ENCODE assay signal across 9 mouse cellular contexts in genomic region chr12:35894304-35894900, GRCm38 (mm10). TPM values are rescaled to one million over a fixed set of nuclear protein-coding genes. Genes with fewer than 3 reads are reported as not detected.
DNase-seq lines count a peak whose midpoint lies in the region; ATAC-seq and TF ChIP-seq lines count a peak whose summit lies in the region.
"Had no signal": no experiment of that assay in that cellular context is flagged by ENCODE, and none has a peak within 500 bp of the region (broad histone marks: within the 10 kb centered on the region; RNA-seq: fewer than 3 reads in every experiment).

No protein-coding gene starts in this region.

- H3K4me2 ChIP-seq in hindbrain, embryonic 16.5 days (ENCODE audit: low read length), result no peak overlapping the region
- no peak overlapping the region for H3K4me2 ChIP-seq in neural tube, embryonic 15.5 days
- no peak overlapping the region for H3K4me2 ChIP-seq in kidney, postnatal 0 days (ENCODE audit: low read length)

- ATAC-seq in hindbrain, embryonic 16.5 days, result no peak
- ATAC-seq in neural tube, embryonic 15.5 days (ENCODE audit: low FRiP score), result no peak
- ATAC-seq in kidney, postnatal 0 days (replicated peaks; ENCODE audit: low FRiP score, low read depth), result peak; percentile 63; the same call in 1 of the 2 replicates

- H3K4me3 ChIP-seq in hindbrain, embryonic 10.5 days, result no peak overlapping the region
- no peak overlapping the region for H3K4me3 ChIP-seq in hindbrain, embryonic 16.5 days (ENCODE audit: low read length)
- no peak overlapping the region for H3K4me3 ChIP-seq in neural tube, embryonic 15.5 days (replicated peaks)
- H3K4me3 ChIP-seq in kidney, postnatal 0 days (replicated peaks; ENCODE audit: low read depth, low read length), result no peak overlapping the region

- H3K9ac ChIP-seq in hindbrain, embryonic 16.5 days (ENCODE audit: low read depth, low read length), result no peak overlapping the region
- H3K9ac ChIP-seq in neural tube, embryonic 15.5 days (replicated peaks), result no peak overlapping the region
- H3K9ac ChIP-seq in kidney, postnatal 0 days (ENCODE audit: low read depth, low read length), result no peak overlapping the region

- H3K27me3 ChIP-seq in hindbrain, embryonic 10.5 days (ENCODE audit: insufficient read depth, poor library complexity, severe bottlenecking), result 0 out of 2 replicates have a peak, but pooled peaks cover 4% of the 10 kb centered on the region
- H3K27me3 ChIP-seq in hindbrain, embryonic 16.5 days (replicated peaks; ENCODE audit: control insufficient read depth, insufficient read depth, low read length), result no peaks in the 10 kb centered on the region
- H3K27me3 ChIP-seq in neural tube, embryonic 15.5 days (replicated peaks), result no peaks in the 10 kb centered on the region
- H3K27me3 ChIP-seq in kidney, postnatal 0 days (ENCODE audit: insufficient read depth, low read length), result no peaks in the 10 kb centered on the region

- H3K4me1 ChIP-seq in hindbrain, embryonic 10.5 days (replicated peaks), result peaks cover 44% of the 10 kb centered on the region
- H3K4me1 ChIP-seq in hindbrain, embryonic 16.5 days (ENCODE audit: control insufficient read depth, insufficient read depth, low read depth, low read length), result peaks cover 10% of the 10 kb centered on the region
- peaks cover 21% of the 10 kb centered on the region for H3K4me1 ChIP-seq in neural tube, embryonic 15.5 days
- no peaks in the 10 kb centered on the region for H3K4me1 ChIP-seq in kidney, postnatal 0 days (replicated peaks; ENCODE audit: insufficient read depth, low read length)

- 16% methylated on average over 6 of the region's 6 CpGs for WGBS in hindbrain, embryonic 10.5 days
- WGBS in hindbrain, embryonic 16.5 days, result 7% methylated on average over 6 of the region's 6 CpGs
- 13% methylated on average over 6 of the region's 6 CpGs for WGBS in neural tube, embryonic 15.5 days
- WGBS in kidney, postnatal 0 days, result 42% methylated on average over 6 of the region's 6 CpGs

- no peaks in the 10 kb centered on the region for H3K36me3 ChIP-seq in hindbrain, embryonic 10.5 days
- no peaks in the 10 kb centered on the region for H3K36me3 ChIP-seq in hindbrain, embryonic 16.5 days (ENCODE audit: control insufficient read depth, insufficient read depth, low read length)
- H3K36me3 ChIP-seq in neural tube, embryonic 15.5 days, result no peaks in the 10 kb centered on the region
- no peaks in the 10 kb centered on the region for H3K36me3 ChIP-seq in kidney, postnatal 0 days (ENCODE audit: insufficient read depth, low read length)

- TF ChIP-seq CTCF in kidney, postnatal 0 days (IDR thresholded peaks at IDR 0.05; ENCODE audit: low read depth), result no peak

- peak; percentile 88 for DNase-seq in hindbrain, embryonic 10.5 days (ENCODE audit: low spot score)
- DNase-seq in neural tube, embryonic 10.5 days (ENCODE audit: extremely low spot score, low spot score), result peak; percentile 77
- DNase-seq in kidney, postnatal 0 days (ENCODE audit: low spot score), result peak; percentile 22
- peak; percentile 17 for DNase-seq in testis, postnatal 14 days (ENCODE audit: low spot score)
- DNase-seq in cerebellum, adult 18-20 months, result no peak
- DNase-seq in cerebellum, adult 8-10 months, result no peak

- peak overlapping the region; percentile 84 for H3K27ac ChIP-seq in hindbrain, embryonic 10.5 days
- H3K27ac ChIP-seq in hindbrain, embryonic 16.5 days (ENCODE audit: low read depth, low read length), result no peak overlapping the region
- no peak overlapping the region for H3K27ac ChIP-seq in neural tube, embryonic 15.5 days (replicated peaks)
- H3K27ac ChIP-seq in kidney, postnatal 0 days, result no peak overlapping the region

- no peaks in the 10 kb centered on the region for H3K9me3 ChIP-seq in hindbrain, embryonic 10.5 days
- no peaks in the 10 kb centered on the region for H3K9me3 ChIP-seq in hindbrain, embryonic 16.5 days (ENCODE audit: control insufficient read depth, low read length)
- H3K9me3 ChIP-seq in neural tube, embryonic 15.5 days (replicated peaks), result no peaks in the 10 kb centered on the region
- no peaks in the 10 kb centered on the region for H3K9me3 ChIP-seq in kidney, postnatal 0 days (replicated peaks; ENCODE audit: low read length)

RNA-seq across cellular contexts. Expression of gene Agr3, which starts 31.0 kb away (rescaled TPM):
- polyA plus RNA-seq in hindbrain, embryonic 10.5 days (2016; fragmentation: Nextera tagmentation; extraction: Ambion mirVana), result not detected in 2 replicates
- 0.39 and 0.42 TPM in 2 replicates for polyA plus RNA-seq in hindbrain, embryonic 16.5 days (2015; fragmentation: Nextera tagmentation; extraction: Ambion mirVana)
- polyA plus RNA-seq in neural tube, embryonic 15.5 days (2015; fragmentation: Nextera tagmentation; extraction: Ambion mirVana), result 0.32 and 0.38 TPM in 2 replicates
- not detected in 2 replicates for polyA plus RNA-seq in kidney, postnatal 0 days (2015; fragmentation: Nextera tagmentation; extraction: Ambion mirVana)
- polyA plus RNA-seq: cortical plate, adult 2 months had no signal

Comparison
In these comparisons a context has a peak if more than half of its experiments do, and no peak if none do; other contexts are left out.
1. DNase-seq: peak in hindbrain, embryonic 10.5 days (single experiment), neural tube, embryonic 10.5 days (single experiment), kidney, postnatal 0 days (single experiment) and testis, postnatal 14 days (single experiment); none in cerebellum, adult 18-20 months (0 of 2) and cerebellum, adult 8-10 months (single experiment).